Comparison of ENCODE assay signal across 10 mouse cellular contexts in genomic region chr19:45795406-45795944, GRCm38 (mm10). TPM values are rescaled to one million over a fixed set of nuclear protein-coding genes. Genes with fewer than 3 reads are reported as not detected.
DNase-seq lines count a peak whose midpoint lies in the region; ATAC-seq lines count a peak whose summit lies in the region.
"Had no signal": no experiment of that assay in that cellular context is flagged by ENCODE, and none has a peak within 500 bp of the region (broad histone marks: within the 10 kb centered on the region; RNA-seq: fewer than 3 reads in every experiment).

No protein-coding gene starts in this region.

- no peak overlapping the region for H3K27ac ChIP-seq in hindbrain, embryonic 10.5 days
- H3K27ac ChIP-seq in hindbrain, embryonic 16.5 days (ENCODE audit: low read depth, low read length): no peak overlapping the region
- H3K27ac ChIP-seq in embryonic facial prominence, embryonic 11.5 days (replicated peaks; ENCODE audit: low read depth, low read length): no peak overlapping the region

- H3K4me3 ChIP-seq in hindbrain, embryonic 10.5 days: peak overlapping the region; percentile 47
- H3K4me3 ChIP-seq in hindbrain, embryonic 16.5 days (ENCODE audit: low read length): no peak overlapping the region
- peak overlapping the region; percentile 4; the same call in 1 of the 2 replicates for H3K4me3 ChIP-seq in embryonic facial prominence, embryonic 11.5 days (ENCODE audit: low read depth, low read length)

- H3K36me3 ChIP-seq in hindbrain, embryonic 10.5 days: no peaks in the 10 kb centered on the region
- H3K36me3 ChIP-seq in hindbrain, embryonic 16.5 days (ENCODE audit: control insufficient read depth, insufficient read depth, low read length): no peaks in the 10 kb centered on the region
- H3K36me3 ChIP-seq in embryonic facial prominence, embryonic 11.5 days (replicated peaks; ENCODE audit: control insufficient read depth, insufficient read depth, low read depth, low read length): no peaks in the 10 kb centered on the region

- H3K9ac ChIP-seq in hindbrain, embryonic 16.5 days (ENCODE audit: low read depth, low read length): no peak overlapping the region
- H3K9ac ChIP-seq in embryonic facial prominence, embryonic 11.5 days (replicated peaks; ENCODE audit: low read length): no peak overlapping the region

- WGBS in hindbrain, embryonic 10.5 days: 29% methylated on average over 15 of the region's 15 CpGs
- 34% methylated on average over 15 of the region's 15 CpGs for WGBS in hindbrain, embryonic 16.5 days
- WGBS in embryonic facial prominence, embryonic 11.5 days: 31% methylated on average over 15 of the region's 15 CpGs

- ATAC-seq in hindbrain, embryonic 16.5 days: no peak
- ATAC-seq in embryonic facial prominence, embryonic 11.5 days (replicated peaks; ENCODE audit: insufficient number of reproducible peaks, low FRiP score, low TSS enrichment, low read depth): 0 out of 2 replicates have a peak, but pooled peaks have one; percentile 29
- no peak for ATAC-seq in CD4-positive, CD25-positive, alpha-beta regulatory T cell, adult 4 months

- no peak for DNase-seq in hindbrain, embryonic 10.5 days (ENCODE audit: low spot score)
- no peak for DNase-seq in embryonic facial prominence, embryonic 11.5 days (ENCODE audit: low spot score)
- DNase-seq in induced T-regulatory cell, adult 2 months (ENCODE audit: low read depth): peak; percentile 42
- peak; percentile 29 for DNase-seq in lung, postnatal 14 days
- DNase-seq in adipocyte (ENCODE audit: low spot score): no peak
- DNase-seq in layer of hippocampus, postnatal 25 days (ENCODE audit: extremely low spot score in 1 of 2, low spot score in 1 of 2): no peak
- DNase-seq: layer of hippocampus, adult 9-11 months had no signal

- H3K4me1 ChIP-seq in hindbrain, embryonic 10.5 days (replicated peaks): peaks cover 12% of the 10 kb centered on the region
- no peaks in the 10 kb centered on the region for H3K4me1 ChIP-seq in hindbrain, embryonic 16.5 days (ENCODE audit: control insufficient read depth, insufficient read depth, low read depth, low read length)
- no peaks in the 10 kb centered on the region for H3K4me1 ChIP-seq in embryonic facial prominence, embryonic 11.5 days (ENCODE audit: control insufficient read depth, insufficient read depth, low read length)

- no peaks in the 10 kb centered on the region for H3K27me3 ChIP-seq in hindbrain, embryonic 10.5 days (ENCODE audit: insufficient read depth, poor library complexity, severe bottlenecking)
- no peaks in the 10 kb centered on the region for H3K27me3 ChIP-seq in hindbrain, embryonic 16.5 days (replicated peaks; ENCODE audit: control insufficient read depth, insufficient read depth, low read length)
- no peaks in the 10 kb centered on the region for H3K27me3 ChIP-seq in embryonic facial prominence, embryonic 11.5 days (ENCODE audit: control insufficient read depth, insufficient read depth, low read length)

- H3K9me3 ChIP-seq in hindbrain, embryonic 10.5 days: no peaks in the 10 kb centered on the region
- H3K9me3 ChIP-seq in hindbrain, embryonic 16.5 days (ENCODE audit: control insufficient read depth, low read length): no peaks in the 10 kb centered on the region
- H3K9me3 ChIP-seq in embryonic facial prominence, embryonic 11.5 days (replicated peaks; ENCODE audit: control insufficient read depth, low read length): no peaks in the 10 kb centered on the region

- H3K4me2 ChIP-seq in hindbrain, embryonic 16.5 days (ENCODE audit: low read length): no peak overlapping the region; the same call in 1 of the 2 replicates
- H3K4me2 ChIP-seq in embryonic facial prominence, embryonic 11.5 days (ENCODE audit: low read depth, low read length): peak overlapping the region; percentile 44

RNA-seq across cellular contexts. Expression of gene Mgea5, which starts 11.8 kb away (rescaled TPM):
- polyA plus RNA-seq in hindbrain, embryonic 10.5 days (2016; fragmentation: Nextera tagmentation; extraction: Ambion mirVana): 60.0 and 60.8 TPM in 2 replicates
- polyA plus RNA-seq in hindbrain, embryonic 16.5 days (2015; fragmentation: Nextera tagmentation; extraction: Ambion mirVana): 63.7 and 68.3 TPM in 2 replicates
- polyA plus RNA-seq in embryonic facial prominence, embryonic 11.5 days (2014; fragmentation: Nextera tagmentation; extraction: Ambion mirVana): 58.7 and 58.8 TPM in 2 replicates
- 100 to 1,000 TPM; 147 to 148 TPM for total RNA-seq in layer of hippocampus, postnatal 25 days (2021)
- polyA plus RNA-seq in CD4-positive, CD25-positive, alpha-beta regulatory T cell, adult 4 months (2017; shearing (Covaris generic)): 100 to 1,000 TPM; 191 to 247 TPM

RNA-seq across cellular contexts. Expression of gene Kcnip2, which starts 20.4 kb away (rescaled TPM):
- polyA plus RNA-seq in hindbrain, embryonic 10.5 days (2016; fragmentation: Nextera tagmentation; extraction: Ambion mirVana): 0.71 and 0.77 TPM in 2 replicates
- polyA plus RNA-seq in hindbrain, embryonic 16.5 days (2015; fragmentation: Nextera tagmentation; extraction: Ambion mirVana): 17.0 and 19.2 TPM in 2 replicates
- polyA plus RNA-seq in embryonic facial prominence, embryonic 11.5 days (2014; fragmentation: Nextera tagmentation; extraction: Ambion mirVana): 1.3 TPM in 2 replicates
- total RNA-seq in layer of hippocampus, postnatal 25 days (2021): 100 to 1,000 TPM; 229 to 230 TPM
- polyA plus RNA-seq in CD4-positive, CD25-positive, alpha-beta regulatory T cell, adult 4 months (2017; shearing (Covaris generic)): 10 to 100 TPM; 17.3 to 17.4 TPM

RNA-seq across cellular contexts. Expression of gene Npm3, which starts 46.1 kb away (rescaled TPM):
- polyA plus RNA-seq in hindbrain, embryonic 10.5 days (2016; fragmentation: Nextera tagmentation; extraction: Ambion mirVana): 9.2 and 10.2 TPM in 2 replicates
- 5.7 and 6.5 TPM in 2 replicates for polyA plus RNA-seq in hindbrain, embryonic 16.5 days (2015; fragmentation: Nextera tagmentation; extraction: Ambion mirVana)
- polyA plus RNA-seq in embryonic facial prominence, embryonic 11.5 days (2014; fragmentation: Nextera tagmentation; extraction: Ambion mirVana): 15.2 and 17.2 TPM in 2 replicates
- total RNA-seq in layer of hippocampus, postnatal 25 days (2021): 10 to 100 TPM; 10.4 to 10.9 TPM
- polyA plus RNA-seq in CD4-positive, CD25-positive, alpha-beta regulatory T cell, adult 4 months (2017; shearing (Covaris generic)): 10 to 100 TPM; 11.9 to 37.1 TPM

RNA-seq across cellular contexts. Expression of gene Fgf8, which starts 52.8 kb away (rescaled TPM):
- polyA plus RNA-seq in hindbrain, embryonic 10.5 days (2016; fragmentation: Nextera tagmentation; extraction: Ambion mirVana): 3.4 and 10.0 TPM in 2 replicates
- polyA plus RNA-seq in hindbrain, embryonic 16.5 days (2015; fragmentation: Nextera tagmentation; extraction: Ambion mirVana): 0.52 and 0.69 TPM in 2 replicates
- 17.7 and 20.5 TPM in 2 replicates for polyA plus RNA-seq in embryonic facial prominence, embryonic 11.5 days (2014; fragmentation: Nextera tagmentation; extraction: Ambion mirVana)
- not detected for total RNA-seq in layer of hippocampus, postnatal 25 days (2021)
- polyA plus RNA-seq in CD4-positive, CD25-positive, alpha-beta regulatory T cell, adult 4 months (2017; shearing (Covaris generic)): not detected
- polyA plus RNA-seq: urinary bladder, adult 2 months had no signal

Comparison
In these comparisons a context has a peak if more than half of its experiments do, and no peak if none do; other contexts are left out.
1. DNase-seq: peak in induced T-regulatory cell, adult 2 months (single experiment) and lung, postnatal 14 days (single experiment); none in hindbrain, embryonic 10.5 days (single experiment), embryonic facial prominence, embryonic 11.5 days (single experiment), adipocyte (single experiment) and layer of hippocampus, postnatal 25 days (0 of 2).